Mouse (Mus musculus) stomach, embryonic 15.5 days (tissue): ENCODE data around the gene Polr2a. TPM values are rescaled to one million over a fixed set of nuclear protein-coding genes. Genes with fewer than 3 reads are reported as not detected.
"Not testable (repeated sequence)": the region's sequence is repeated elsewhere in the genome, so short reads cannot be mapped to it uniquely, and the experiment has no call there.

Experiments
- ATAC-seq: fragments of 200-750 bp; cut with Nextera tagmentation; 2 replicates; pipeline ENCODE4 v1.8.0; 2017; ENCODE audit warnings: low read depth, moderate number of reproducible peaks, moderate TSS enrichment; ENCODE audit not compliant: insufficient read depth, low FRiP score
- H3K27ac ChIP-seq: fragments of 300-500 bp; sonication (generic); 2 replicates; pipeline ENCODE4 v1.5.1; 2015; ENCODE audit warnings: mild to moderate bottlenecking, inconsistent platforms
- H3K27me3 ChIP-seq: fragments of 300-500 bp; sonication (generic); replicated peaks from 2 replicates; pipeline ENCODE4 v1.6.1; 2015; ENCODE audit warnings: inconsistent platforms
- H3K36me3 ChIP-seq: fragments of 300-500 bp; sonication (generic); 2 replicates; pipeline ENCODE4 v1.6.1; 2015; ENCODE audit warnings: inconsistent platforms
- H3K4me1 ChIP-seq: fragments of 300-500 bp; sonication (generic); 2 replicates; pipeline ENCODE4 v1.6.1; 2015; ENCODE audit warnings: inconsistent platforms
- H3K4me2 ChIP-seq: fragments of 300-500 bp; sonication (generic); 2 replicates; pipeline ENCODE4 v1.6.1; 2015; ENCODE audit warnings: mild to moderate bottlenecking, inconsistent platforms
- H3K4me3 ChIP-seq: fragments of 300-500 bp; sonication (generic); replicated peaks from 2 replicates; pipeline ENCODE4 v1.5.1; 2015; ENCODE audit warnings: inconsistent platforms
- H3K9ac ChIP-seq: fragments of 300-500 bp; sonication (generic); 2 replicates; pipeline ENCODE4 v1.6.1; 2015; ENCODE audit warnings: inconsistent platforms
- H3K9me3 ChIP-seq: fragments of 300-500 bp; sonication (generic); 2 replicates; pipeline ENCODE4 v1.6.1; 2016; ENCODE audit warnings: inconsistent platforms
- WGBS: fragments of 180-500 bp; shearing (Covaris S2); methylation state at CpG from one replicate; pipeline ENCODE4 v1.1.7; 2015; 5-methylcytosine and 5-hydroxymethylcytosine counted together
- polyA plus RNA-seq: library from polyadenylated mRNA; unstranded; fragments of >200 nt; fragmentation: Nextera tagmentation; extraction: Ambion mirVana; gene quantifications from 2 replicates; pipeline ENCODE4 v1.2.1, GENCODE M21; 2015

The Polr2a gene
- polyA plus RNA-seq, 1 experiment from 2014 or later: 21.0 TPM

- no peak within 1 kb of the TSS for H3K9ac ChIP-seq
- no peaks in the 10 kb centered on the region for H3K27me3 ChIP-seq
- H3K27ac ChIP-seq: no peak within 1 kb of the TSS
- H3K4me2 ChIP-seq: no peak within 1 kb of the TSS
- WGBS: 75% methylated on average over 1 of the region's 1 CpGs
- H3K9me3 ChIP-seq: no peaks in the 10 kb centered on the region
- no peak for ATAC-seq
- no peaks in the 10 kb centered on the region for H3K36me3 ChIP-seq
- peaks cover 24% of the 10 kb centered on the region for H3K4me1 ChIP-seq
- no peak within 1 kb of the TSS for H3K4me3 ChIP-seq
These were observed 3.4 kb upstream of the Polr2a start, which contains the start of gene Slc35g3 for GRCm38 (mm10) chr11:69761868-69762267. Gene Slc35g3, minus strand, starts transcription at chr11:69761968.

GRCm38 (mm10) chr11:69760901-69761200, 2.4 kb upstream of the Polr2a start:
- H3K36me3 ChIP-seq: no peaks in the 10 kb centered on the region
- ATAC-seq: no peak
- H3K4me3 ChIP-seq: no peak overlapping the region
- no peaks in the 10 kb centered on the region for H3K27me3 ChIP-seq
- peaks cover 27% of the 10 kb centered on the region for H3K4me1 ChIP-seq
- H3K9ac ChIP-seq: no peak overlapping the region
- no peak overlapping the region for H3K4me2 ChIP-seq
- H3K9me3 ChIP-seq: no peaks in the 10 kb centered on the region
- H3K27ac ChIP-seq: no peak overlapping the region
- 93% methylated on average over 7 of the region's 7 CpGs for WGBS

DNA sequence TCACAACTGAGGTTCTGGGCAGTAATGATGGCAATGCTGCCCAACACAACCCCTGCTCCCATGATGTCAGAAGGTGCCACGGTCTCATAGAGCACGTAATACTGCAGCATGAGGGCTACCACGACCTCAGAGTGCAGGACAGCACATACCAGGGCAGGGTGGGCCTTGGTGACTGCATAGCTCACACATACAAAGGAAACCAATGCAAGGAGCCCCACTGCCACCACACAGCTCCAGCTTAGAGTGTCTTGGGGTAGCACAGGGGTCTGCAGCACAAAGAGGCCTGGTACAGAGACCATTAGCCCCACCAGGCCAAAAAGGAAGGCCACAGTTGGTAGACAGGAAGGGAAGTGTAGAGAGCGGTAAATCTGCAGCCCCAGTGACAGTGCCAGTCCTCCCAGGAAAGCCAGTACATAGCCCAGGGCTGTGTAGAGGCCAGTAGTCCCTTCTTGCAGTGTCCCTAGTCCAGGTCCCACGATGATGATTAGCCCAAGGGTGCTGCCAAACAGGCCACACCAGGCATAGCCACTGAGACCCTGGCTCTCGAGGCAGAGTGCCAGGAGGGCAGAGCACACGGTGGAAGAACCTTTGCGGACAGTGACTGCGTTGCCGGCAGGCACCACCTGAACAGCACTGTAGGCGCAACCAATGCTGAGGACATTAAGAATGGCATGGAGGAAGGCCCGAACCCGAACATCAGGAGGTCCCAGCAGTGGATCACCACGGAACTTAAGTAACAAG, 1.9 kb upstream of the Polr2a start:
- no peak for ATAC-seq
- no peak overlapping the region for H3K9ac ChIP-seq

DNA sequence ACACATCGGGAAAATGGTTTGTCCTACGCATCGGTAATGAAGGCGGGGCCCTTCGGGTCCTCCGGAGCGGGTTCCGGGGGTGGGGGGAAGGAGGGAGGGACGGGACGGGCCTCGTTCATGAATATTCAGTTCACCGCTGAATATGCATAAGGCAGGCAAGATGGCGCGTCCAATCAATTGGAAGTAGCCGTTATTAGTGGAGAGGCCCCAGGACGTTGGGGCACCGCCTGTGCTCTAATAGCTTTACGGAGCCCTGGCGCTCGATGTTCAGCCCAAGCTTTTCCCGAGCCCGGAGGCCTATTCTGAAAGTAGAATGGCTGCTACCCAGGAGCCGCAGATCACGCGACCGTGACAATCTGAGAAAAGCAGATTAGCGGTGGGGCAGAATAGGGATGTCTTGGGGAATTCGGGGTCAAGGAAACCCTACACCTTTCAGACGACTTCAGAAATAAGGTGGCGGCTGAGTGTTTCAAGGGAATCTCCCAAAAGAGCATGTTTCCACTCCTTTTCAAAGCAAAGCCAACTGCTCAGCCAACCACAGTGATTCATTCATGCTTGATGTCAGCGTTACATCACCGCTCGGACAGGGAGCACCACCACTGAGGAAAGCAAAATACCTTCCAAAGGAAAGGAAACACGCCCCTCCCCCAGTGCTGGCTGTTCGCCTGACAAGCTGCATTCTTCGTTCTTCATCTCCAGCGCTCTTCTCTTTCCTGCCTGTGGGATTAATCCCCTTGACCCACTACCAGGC, 709 bp upstream of the Polr2a start:
- H3K27me3 ChIP-seq: no peaks in the 10 kb centered on the region
- under 1% methylated on average over 37 of the region's 37 CpGs for WGBS
- peak overlapping the region; percentile 76 for H3K4me2 ChIP-seq
- no peaks in the 10 kb centered on the region for H3K36me3 ChIP-seq
- H3K9ac ChIP-seq: peak overlapping the region; percentile 42; the same call in 1 of the 2 replicates
- H3K4me3 ChIP-seq: peak overlapping the region; percentile 58
- peaks cover 28% of the 10 kb centered on the region for H3K4me1 ChIP-seq
- no peaks in the 10 kb centered on the region for H3K9me3 ChIP-seq
- peak; percentile 88 for ATAC-seq
- H3K27ac ChIP-seq: peak overlapping the region; percentile 99

More for the DNA sequence above, 1.9 kb upstream of the Polr2a start:
- H3K27me3 ChIP-seq: no peaks in the 10 kb centered on the region
- 77% methylated on average over 14 of the region's 14 CpGs for WGBS
- H3K4me3 ChIP-seq: no peak overlapping the region
- no peaks in the 10 kb centered on the region for H3K9me3 ChIP-seq
- H3K4me1 ChIP-seq: peaks cover 28% of the 10 kb centered on the region
- peak overlapping the region; percentile 76 for H3K4me2 ChIP-seq
- H3K27ac ChIP-seq: peak overlapping the region; percentile 99
- no peaks in the 10 kb centered on the region for H3K36me3 ChIP-seq

- peak; percentile 85 for ATAC-seq
- under 1% methylated on average over 26 of the region's 26 CpGs for WGBS
- Histone ChIP-seq H3K36me3 (no peaks in the 10 kb centered on the region), H3K27ac (peak overlapping the region; percentile 99), H3K4me1 (peaks cover 28% of the 10 kb centered on the region), H3K9ac (peak overlapping the region; percentile 60; the same call in 1 of the 2 replicates), H3K4me2 (peak overlapping the region; percentile 59), H3K4me3 (peak overlapping the region; percentile 58), H3K27me3 (no peaks in the 10 kb centered on the region), H3K9me3 (no peaks in the 10 kb centered on the region)
These were observed 364 bp downstream of the Polr2a start for GRCm38 (mm10) chr11:69758090-69758456.

DNA sequence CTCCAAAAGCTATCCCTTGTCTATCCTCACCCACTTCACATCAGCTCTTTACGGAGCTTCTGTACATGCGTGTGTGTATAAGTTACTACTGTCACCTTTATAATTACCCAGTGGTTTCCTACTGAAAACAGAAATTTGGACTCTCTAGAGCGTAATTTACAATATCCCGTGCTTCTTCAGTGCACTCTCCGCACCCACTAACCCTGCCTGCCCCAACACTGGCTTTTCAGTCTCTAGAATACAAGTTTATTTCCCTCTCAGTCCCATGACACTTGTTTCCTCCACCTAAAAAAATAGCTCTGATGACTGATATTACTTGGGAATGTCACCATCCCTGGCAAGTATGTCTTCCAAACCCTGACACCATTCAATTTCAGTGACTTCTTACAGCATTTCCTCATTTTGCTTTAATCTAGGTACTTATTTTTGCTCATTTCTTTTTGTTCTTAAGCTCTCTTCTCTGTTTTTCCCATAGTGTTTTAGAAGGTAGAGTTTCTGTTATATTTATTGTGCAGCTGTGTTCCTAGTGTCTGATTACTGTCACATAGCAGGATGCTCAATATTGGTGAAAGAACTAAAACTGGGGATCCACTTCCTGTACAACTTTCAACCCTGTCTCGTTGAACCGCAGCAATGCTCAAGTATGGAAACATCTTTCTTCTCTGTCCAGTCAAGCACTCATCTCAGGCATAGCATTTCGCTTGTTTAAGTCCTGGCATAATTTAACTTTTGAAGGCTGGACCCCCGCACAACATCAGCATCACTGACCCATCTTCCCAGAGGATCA, 941 bp downstream of the Polr2a start:
- WGBS: 36% methylated on average over 9 of the region's 9 CpGs
- H3K4me3 ChIP-seq: peak overlapping the region; percentile 58
- H3K27ac ChIP-seq: peak overlapping the region; percentile 99
- H3K36me3 ChIP-seq: no peaks in the 10 kb centered on the region
- peak overlapping the region; percentile 59 for H3K4me2 ChIP-seq
- no peaks in the 10 kb centered on the region for H3K27me3 ChIP-seq
- H3K4me1 ChIP-seq: peaks cover 28% of the 10 kb centered on the region
- H3K9ac ChIP-seq: peak overlapping the region; percentile 60; the same call in 1 of the 2 replicates
- no peaks in the 10 kb centered on the region for H3K9me3 ChIP-seq
- no peak for ATAC-seq

- Histone ChIP-seq H3K4me1 (peaks cover 20% of the 10 kb centered on the region), H3K27me3 (no peaks in the 10 kb centered on the region), H3K4me2 (no peak overlapping the region), H3K9me3 (no peaks in the 10 kb centered on the region), H3K4me3 (no peak overlapping the region), H3K27ac (no peak overlapping the region), H3K9ac (no peak overlapping the region), H3K36me3 (no peaks in the 10 kb centered on the region)
- WGBS: 48% methylated on average over 3 of the region's 3 CpGs
- ATAC-seq: no peak
These were observed 3.7 kb downstream of the Polr2a start for GRCm38 (mm10) chr11:69754701-69755100.

- 83% methylated on average over 5 of the region's 5 CpGs for WGBS
- H3K36me3 ChIP-seq: no peaks in the 10 kb centered on the region
- no peaks in the 10 kb centered on the region for H3K27me3 ChIP-seq
- H3K27ac ChIP-seq: no peak overlapping the region
- no peaks in the 10 kb centered on the region for H3K9me3 ChIP-seq
- H3K4me3 ChIP-seq: no peak overlapping the region
- H3K9ac ChIP-seq: no peak overlapping the region
- ATAC-seq: no peak
- peaks cover 18% of the 10 kb centered on the region for H3K4me1 ChIP-seq
- H3K4me2 ChIP-seq: no peak overlapping the region
These were observed 4.2 kb downstream of the Polr2a start for GRCm38 (mm10) chr11:69754233-69754632.

DNA sequence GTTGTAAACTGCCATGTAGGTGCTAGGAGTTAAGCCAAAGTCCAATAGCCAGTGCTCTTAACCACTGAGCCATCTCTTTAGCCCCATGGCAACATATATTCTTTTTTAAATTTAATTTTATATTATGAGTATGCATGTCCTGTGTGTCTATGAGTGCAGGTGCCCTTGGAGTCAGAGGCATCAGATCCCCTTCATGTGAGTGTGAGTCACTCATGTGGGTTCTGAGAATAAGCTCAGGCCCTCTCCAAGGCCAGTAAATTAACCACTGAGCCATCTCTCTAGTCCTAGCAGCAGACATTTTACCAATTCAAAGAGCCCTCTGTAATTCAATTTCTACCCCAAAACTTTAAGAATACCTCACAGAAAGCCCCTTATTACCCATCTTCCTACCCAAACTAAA, 5.8 kb downstream of the Polr2a start:
- no peaks in the 10 kb centered on the region for H3K36me3 ChIP-seq
- no peak overlapping the region for H3K4me3 ChIP-seq
- H3K27ac ChIP-seq: no peak overlapping the region
- H3K4me1 ChIP-seq: peaks cover 18% of the 10 kb centered on the region
- H3K9me3 ChIP-seq: no peaks in the 10 kb centered on the region
- no peak overlapping the region for H3K4me2 ChIP-seq
- no peaks in the 10 kb centered on the region for H3K27me3 ChIP-seq
- no peak overlapping the region for H3K9ac ChIP-seq
- ATAC-seq: no peak

- H3K9me3 ChIP-seq: no peaks in the 10 kb centered on the region
- WGBS: 77% methylated on average over 3 of the region's 3 CpGs
- ATAC-seq: no peak
These were observed 6.8 kb downstream of the Polr2a start for GRCm38 (mm10) chr11:69751635-69752034.

DNA sequence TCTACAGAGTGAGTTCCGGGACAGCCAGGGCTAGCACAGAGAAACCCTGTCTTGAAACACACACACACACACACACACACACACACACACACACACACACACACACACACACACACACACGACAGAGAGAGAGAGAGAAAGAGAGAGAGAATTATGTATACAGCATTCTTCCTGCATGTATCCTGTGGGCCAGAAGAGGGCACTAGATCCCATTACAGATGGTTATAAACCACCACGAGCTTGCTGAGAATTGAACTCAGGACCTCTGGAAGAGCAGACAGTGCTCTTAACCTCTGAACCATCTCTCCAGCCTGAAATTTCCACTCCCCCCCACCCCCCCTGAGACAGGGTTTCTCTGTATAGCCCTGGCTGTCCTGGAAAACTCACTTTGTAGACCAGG, 27.0 kb downstream of the Polr2a start:
- not testable (repeated sequence) for H3K4me3 ChIP-seq, H3K9ac ChIP-seq, H3K27ac ChIP-seq, H3K4me1 ChIP-seq, H3K4me2 ChIP-seq, H3K27me3 ChIP-seq, ATAC-seq, H3K9me3 ChIP-seq
- peaks cover 25% of the 10 kb centered on the region for H3K36me3 ChIP-seq
- WGBS: 59% methylated on average over 3 of the region's 3 CpGs

More at GRCm38 (mm10) chr11:69751635-69752034, 6.8 kb downstream of the Polr2a start:
- Histone ChIP-seq H3K36me3 (peaks cover 7% of the 10 kb centered on the region), H3K4me1 (peaks cover 11% of the 10 kb centered on the region), H3K27ac (no peak overlapping the region), H3K27me3 (no peaks in the 10 kb centered on the region), H3K4me3 (no peak overlapping the region), H3K4me2 (no peak overlapping the region), H3K9ac (no peak overlapping the region)

GRCm38 (mm10) chr11:69729063-69729462, 29.4 kb downstream of the Polr2a start:
- Histone ChIP-seq H3K27me3 (no peaks in the 10 kb centered on the region), H3K4me1 (no peaks in the 10 kb centered on the region), H3K9me3 (no peaks in the 10 kb centered on the region), H3K36me3 (peaks cover 2% of the 10 kb centered on the region), H3K9ac (no peak overlapping the region), H3K4me2 (no peak overlapping the region), H3K27ac (no peak overlapping the region), H3K4me3 (no peak overlapping the region)
- no peak for ATAC-seq
- WGBS: 23% methylated on average over 3 of the region's 3 CpGs
